ENCODE assay signal across 16 mouse cellular contexts in genomic region chr13:12263996-12264395, GRCm38 (mm10).
"Had no signal": no experiment of that assay in that cellular context is flagged by ENCODE, and none has a peak within 500 bp of the region (broad histone marks: within the 10 kb centered on the region; RNA-seq: fewer than 3 reads in every experiment).

No protein-coding gene starts in this region.

- ATAC-seq: hindbrain, postnatal 0 days; inflammation-experienced regulatory T-cells, adult 6 months; intestine, embryonic 15.5 days; intestine, postnatal 0 days; liver, embryonic 12.5 days had no signal

- DNase-seq: gastrocnemius, adult 2 months; gastrocnemius, postnatal 10 days; gastrocnemius, postnatal 36 days; heart, adult 11 months; heart, postnatal 10 days; kidney, adult 18-20 months; kidney, adult 8-10 months; kidney, postnatal 10 days; kidney, postnatal 25 days; kidney, postnatal 4 days; left cerebral cortex, postnatal 4 days had no signal
